Mouse (Mus musculus): ENCODE measurements around the gene Rfc2. TPM values are rescaled to one million over a fixed set of nuclear protein-coding genes. Genes with fewer than 3 reads are reported as not detected.

Rfc2 gene
- polyA plus RNA-seq, 1 experiment, result 76.4 TPM

- H3K4me3 ChIP-seq (ENCODE audit: insufficient read depth, low read depth, low read length), result no peak overlapping the region
- no peaks in the 10 kb centered on the region for H3K4me1 ChIP-seq (ENCODE audit: control insufficient read depth, insufficient read depth, low read length)
- H3K27me3 ChIP-seq (replicated peaks; ENCODE audit: control insufficient read depth, insufficient read depth, low read length), result no peaks in the 10 kb centered on the region
- H3K36me3 ChIP-seq (ENCODE audit: control insufficient read depth, insufficient read depth, low read length), result no peaks in the 10 kb centered on the region
- TF ChIP-seq POLR2A (IDR thresholded peaks at IDR 0.05; ENCODE audit: low read depth, low read length) (no peak), CTCF (conservative IDR thresholded peaks at IDR 0.05; ENCODE audit: insufficient read depth, insufficient read length, low read depth, low read length) (0 out of 2 replicates have a peak, but pooled peaks have one; percentile 16)
- H3K27ac ChIP-seq (ENCODE audit: insufficient read depth, low read depth, low read length), result no peak overlapping the region
- DNase-seq, result no peak
Observed at GRCm38 (mm10) chr5:134606314-134606713, 25.1 kb downstream of the Rfc2 start.

GRCm38 (mm10) chr5:134607121-134607520 lies 26.0 kb downstream of the Rfc2 start:
- 76% methylated on average over 5 of the region's 5 CpGs for WGBS
- Histone ChIP-seq H3K4me3 (ENCODE audit: insufficient read depth, low read depth, low read length) (no peak overlapping the region), H3K36me3 (ENCODE audit: control insufficient read depth, insufficient read depth, low read length) (no peaks in the 10 kb centered on the region), H3K4me1 (ENCODE audit: control insufficient read depth, insufficient read depth, low read length) (no peaks in the 10 kb centered on the region), H3K27me3 (replicated peaks; ENCODE audit: control insufficient read depth, insufficient read depth, low read length) (no peaks in the 10 kb centered on the region), H3K27ac (ENCODE audit: insufficient read depth, low read depth, low read length) (no peak overlapping the region)
- no peak for TF ChIP-seq POLR2A (IDR thresholded peaks at IDR 0.05; ENCODE audit: low read depth, low read length)
- no peak for TF ChIP-seq CTCF (conservative IDR thresholded peaks at IDR 0.05; ENCODE audit: insufficient read depth, insufficient read length, low read depth, low read length)
- no peak for DNase-seq

DNA sequence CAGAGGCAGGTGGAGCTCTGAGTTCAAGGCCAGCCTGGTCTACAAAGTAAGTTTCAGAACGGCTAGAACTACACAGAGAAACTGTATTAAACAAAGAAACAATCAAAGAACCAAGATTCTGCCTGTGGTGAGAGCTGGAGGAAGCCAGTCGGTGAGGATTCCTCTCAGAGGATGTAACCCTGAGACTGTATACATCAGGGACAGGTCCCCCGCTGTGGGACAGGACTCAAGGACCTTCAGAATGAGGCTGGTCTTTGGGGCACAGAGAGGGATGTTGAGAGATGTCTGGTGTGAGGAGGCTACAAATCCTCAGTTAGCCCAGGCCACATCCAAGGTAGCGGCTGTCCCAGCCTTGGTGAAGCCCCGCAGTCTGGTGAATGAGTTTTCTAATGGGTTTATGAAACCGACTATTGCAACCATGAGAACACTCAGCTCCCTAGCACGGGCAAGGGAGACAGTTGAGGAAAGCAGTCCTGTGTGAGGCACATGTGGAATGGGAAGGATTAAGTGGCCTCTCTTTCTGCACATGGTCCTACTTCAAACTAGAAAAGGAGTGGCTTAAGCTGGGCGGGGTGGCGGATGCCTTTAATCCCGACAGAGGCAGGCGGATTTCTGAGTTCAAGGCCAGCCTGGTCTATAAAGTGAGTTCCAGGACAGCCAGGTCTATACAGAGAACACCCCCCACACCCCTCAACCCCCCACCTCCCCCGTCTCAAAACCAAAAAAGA lies 28.9 kb downstream of the Rfc2 start:
- TF ChIP-seq POLR2A (IDR thresholded peaks at IDR 0.05; ENCODE audit: low read depth, low read length) (no peak), CTCF (conservative IDR thresholded peaks at IDR 0.05; ENCODE audit: insufficient read depth, insufficient read length, low read depth, low read length) (no peak)
- 81% methylated on average over 12 of the region's 12 CpGs for WGBS

DNA sequence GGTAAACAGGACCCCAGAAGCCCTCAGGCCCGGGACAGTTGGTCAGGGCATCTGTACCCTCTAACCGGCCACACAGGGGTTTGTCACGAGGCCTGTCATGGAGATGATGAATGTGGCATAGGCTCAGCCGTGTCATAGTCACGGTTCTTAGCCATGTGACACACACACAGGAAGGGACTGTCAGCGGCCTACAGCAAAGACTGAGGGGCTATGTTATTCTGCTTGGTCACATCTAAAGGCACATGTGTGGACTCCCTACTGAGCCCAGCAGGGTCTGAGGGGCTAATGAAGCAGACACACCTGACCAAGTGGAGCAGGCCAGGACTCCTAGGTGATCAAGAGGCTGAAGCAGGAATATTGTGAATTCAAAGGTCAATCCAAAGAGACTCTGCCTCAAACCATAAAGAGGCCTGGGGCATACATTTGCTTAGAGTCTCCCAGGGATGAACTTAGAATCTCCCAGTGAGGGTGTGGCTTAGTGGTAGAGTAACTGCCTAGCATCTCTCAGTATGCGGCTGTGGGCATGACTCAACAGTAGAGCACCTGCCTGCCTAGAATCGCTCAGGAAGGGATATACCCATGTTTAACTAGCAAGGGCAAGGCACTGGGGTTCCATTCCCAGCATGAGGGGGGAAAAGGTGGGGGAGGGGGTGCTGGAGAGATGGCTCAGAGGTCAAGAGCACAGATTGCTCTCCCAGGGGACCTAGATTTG lies 30.8 kb downstream of the Rfc2 start:
- H3K27me3 ChIP-seq (replicated peaks; ENCODE audit: control insufficient read depth, insufficient read depth, low read length), result no peaks in the 10 kb centered on the region

More for the DNA sequence above, 28.9 kb downstream of the Rfc2 start:
- DNase-seq, result no peak
- H3K4me1 ChIP-seq (ENCODE audit: control insufficient read depth, insufficient read depth, low read length), result no peaks in the 10 kb centered on the region
- no peak overlapping the region for H3K27ac ChIP-seq (ENCODE audit: insufficient read depth, low read depth, low read length)
- H3K36me3 ChIP-seq (ENCODE audit: control insufficient read depth, insufficient read depth, low read length), result no peaks in the 10 kb centered on the region
- no peaks in the 10 kb centered on the region for H3K27me3 ChIP-seq (replicated peaks; ENCODE audit: control insufficient read depth, insufficient read depth, low read length)
- no peak overlapping the region for H3K4me3 ChIP-seq (ENCODE audit: insufficient read depth, low read depth, low read length)

GRCm38 (mm10) chr5:134613727-134614126 lies 32.6 kb downstream of the Rfc2 start:
- TF ChIP-seq POLR2A (IDR thresholded peaks at IDR 0.05; ENCODE audit: low read depth, low read length) (no peak), CTCF (conservative IDR thresholded peaks at IDR 0.05; ENCODE audit: insufficient read depth, insufficient read length, low read depth, low read length) (no peak)
- Histone ChIP-seq H3K4me3 (ENCODE audit: insufficient read depth, low read depth, low read length) (0 out of 2 replicates have a peak overlapping the region, but pooled peaks have one; percentile 16), H3K36me3 (ENCODE audit: control insufficient read depth, insufficient read depth, low read length) (no peaks in the 10 kb centered on the region), H3K27me3 (replicated peaks; ENCODE audit: control insufficient read depth, insufficient read depth, low read length) (no peaks in the 10 kb centered on the region), H3K27ac (ENCODE audit: insufficient read depth, low read depth, low read length) (peak overlapping the region; percentile 25; the same call in 1 of the 2 replicates), H3K4me1 (ENCODE audit: control insufficient read depth, insufficient read depth, low read length) (no peaks in the 10 kb centered on the region)
- WGBS, result 82% methylated on average over 9 of the region's 9 CpGs
- DNase-seq, result peak; percentile 24

More for the DNA sequence above, 30.8 kb downstream of the Rfc2 start:
- Histone ChIP-seq H3K27ac (ENCODE audit: insufficient read depth, low read depth, low read length) (no peak overlapping the region), H3K4me1 (ENCODE audit: control insufficient read depth, insufficient read depth, low read length) (no peaks in the 10 kb centered on the region), H3K4me3 (ENCODE audit: insufficient read depth, low read depth, low read length) (no peak overlapping the region), H3K36me3 (ENCODE audit: control insufficient read depth, insufficient read depth, low read length) (no peaks in the 10 kb centered on the region)
- DNase-seq, result no peak
- TF ChIP-seq POLR2A (IDR thresholded peaks at IDR 0.05; ENCODE audit: low read depth, low read length) (no peak), CTCF (conservative IDR thresholded peaks at IDR 0.05; ENCODE audit: insufficient read depth, insufficient read length, low read depth, low read length) (no peak)
- WGBS, result 38% methylated on average over 8 of the region's 8 CpGs

DNA sequence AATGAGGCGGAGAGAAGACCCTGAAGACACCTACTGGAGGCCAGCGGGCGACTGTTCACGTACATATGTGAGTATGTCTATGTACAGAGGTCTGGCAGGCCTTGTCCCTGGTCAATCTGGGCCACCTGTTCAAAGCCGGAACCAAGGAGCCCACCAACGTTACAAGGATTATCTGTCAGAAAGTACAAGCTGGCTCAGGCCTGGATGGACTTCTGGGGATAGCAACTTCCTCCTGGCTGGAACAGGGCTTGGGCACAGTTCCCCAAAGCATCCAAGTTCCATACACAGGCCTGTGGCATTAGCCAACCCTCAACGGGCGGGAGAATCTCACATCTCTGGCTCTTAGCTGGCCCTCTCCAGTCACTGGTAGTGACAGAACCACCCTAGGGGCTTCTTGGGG lies 33.1 kb downstream of the Rfc2 start:
- Histone ChIP-seq H3K4me1 (ENCODE audit: control insufficient read depth, insufficient read depth, low read length) (no peaks in the 10 kb centered on the region), H3K27ac (ENCODE audit: insufficient read depth, low read depth, low read length) (no peak overlapping the region), H3K4me3 (ENCODE audit: insufficient read depth, low read depth, low read length) (no peak overlapping the region), H3K36me3 (ENCODE audit: control insufficient read depth, insufficient read depth, low read length) (no peaks in the 10 kb centered on the region; the same call in 1 of the 2 replicates), H3K27me3 (replicated peaks; ENCODE audit: control insufficient read depth, insufficient read depth, low read length) (no peaks in the 10 kb centered on the region)
- TF ChIP-seq POLR2A (IDR thresholded peaks at IDR 0.05; ENCODE audit: low read depth, low read length), result no peak
- TF ChIP-seq CTCF (conservative IDR thresholded peaks at IDR 0.05; ENCODE audit: insufficient read depth, insufficient read length, low read depth, low read length), result no peak
- DNase-seq, result no peak
- 86% methylated on average over 8 of the region's 8 CpGs for WGBS

- WGBS, result 73% methylated on average over 7 of the region's 7 CpGs
Observed at GRCm38 (mm10) chr5:134614802-134615201, 33.6 kb downstream of the Rfc2 start, which contains the start of gene Lat2. TSS of gene Lat2 (minus strand) at chr5:134615025.

More at GRCm38 (mm10) chr5:134614802-134615201, 33.6 kb downstream of the Rfc2 start, which contains the start of gene Lat2:
- Histone ChIP-seq H3K27me3 (replicated peaks; ENCODE audit: control insufficient read depth, insufficient read depth, low read length) (no peaks in the 10 kb centered on the region), H3K36me3 (ENCODE audit: control insufficient read depth, insufficient read depth, low read length) (no peaks in the 10 kb centered on the region; the same call in none of the 2 replicates), H3K4me3 (ENCODE audit: insufficient read depth, low read depth, low read length) (0 out of 2 replicates have a peak within 1 kb of the TSS, but pooled peaks have one; percentile 16), H3K27ac (ENCODE audit: insufficient read depth, low read depth, low read length) (peak within 1 kb of the TSS; percentile 25; the same call in 1 of the 2 replicates), H3K4me1 (ENCODE audit: control insufficient read depth, insufficient read depth, low read length) (no peaks in the 10 kb centered on the region)
- TF ChIP-seq CTCF (conservative IDR thresholded peaks at IDR 0.05; ENCODE audit: insufficient read depth, insufficient read length, low read depth, low read length) (no peak), POLR2A (IDR thresholded peaks at IDR 0.05; ENCODE audit: low read depth, low read length) (no peak)
- DNase-seq, result no peak
